Mouse (Mus musculus) spleen, adult 2 months (tissue): ENCODE measurements at regions not wholly inside any gene's neighbourhood (a gene's known extent, or its start where the extent isn't known, plus 50 kb on each side); places are given as distances from the start of the nearest gene placed in this dataset.

Experiments used
- CTCF ChIP-seq: fragments of 200-500 bp; IDR thresholded peaks from 2 replicates; pipeline ENCODE4 v1.5.1; 2011; ENCODE audit warnings: mild to moderate bottlenecking, inconsistent platforms; ENCODE audit not compliant: insufficient read depth, insufficient read length, insufficient replicate concordance; ENCODE audit errors: extremely low read depth
- POLR2A ChIP-seq: fragments of 200-500 bp; IDR thresholded peaks from 2 replicates; pipeline ENCODE4 v1.6.1; 2011; ENCODE audit warnings: low read depth, low read length, inconsistent platforms

DNA sequence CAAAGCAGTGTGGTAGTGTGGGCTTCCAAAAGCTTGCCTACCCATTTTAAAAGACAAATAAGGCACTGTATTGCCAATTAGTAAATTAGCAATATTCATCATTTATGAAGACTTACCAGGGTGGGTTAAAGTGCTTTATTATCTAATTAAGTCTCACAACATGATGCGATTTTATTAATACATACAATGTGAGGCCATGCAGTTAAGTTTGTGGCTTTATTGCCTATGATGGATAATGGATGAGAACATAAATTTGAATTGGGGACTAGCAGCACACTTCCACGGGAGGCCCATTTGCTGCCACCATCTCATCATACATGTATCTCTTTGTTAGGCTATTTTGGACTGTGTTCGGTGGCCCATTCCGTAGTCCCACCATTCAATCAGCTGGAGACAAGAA, 250.6 kb upstream of the Arglu1 start:
- TF ChIP-seq CTCF (no peak), POLR2A (no peak)
